Mouse (Mus musculus) ES-E14 (cell line): ENCODE data around the gene March1. TPM values are rescaled to one million over a fixed set of nuclear protein-coding genes. Genes with fewer than 3 reads are reported as not detected.
A peak's percentile ranks its signal among the peaks of the same experiment; 100 is the strongest.

Experiments
- DNase-seq: peaks from one replicate; pipeline ENCODE4 v3.0.0-alpha.2; 2013; ENCODE audit warnings: low read depth, low spot score
- H3K27ac ChIP-seq: 2 replicates; pipeline ENCODE4 v1.5.1; 2012; ENCODE audit warnings: low read depth, mild to moderate bottlenecking, low read length, moderate library complexity, mixed read lengths; ENCODE audit not compliant: poor library complexity, insufficient read depth, severe bottlenecking
- H3K36me3 ChIP-seq: 2 replicates; pipeline ENCODE4 v1.6.1; 2012; ENCODE audit warnings: mild to moderate bottlenecking, low read length, moderate library complexity, mixed read lengths; ENCODE audit not compliant: control insufficient read depth, poor library complexity, insufficient read depth, severe bottlenecking
- H3K4me1 ChIP-seq, 2 experiments: fragments of 150-350 bp in 1 of 2; sonication (generic) in 1 of 2; 2 replicates each; pipeline ENCODE4 v1.6.1; 2012; ENCODE audit warnings: low read length in 2 of 2, mild to moderate bottlenecking in 1 of 2, mixed read lengths in 1 of 2; ENCODE audit not compliant: control insufficient read depth in 2 of 2, insufficient read depth in 2 of 2, poor library complexity in 1 of 2
- H3K4me3 ChIP-seq, 2 experiments: fragments of 150-350 bp in 1 of 2; sonication (generic) in 1 of 2; 2 replicates each; pipeline ENCODE4 v1.5.1; 2012; ENCODE audit warnings: low read length in 2 of 2, low read depth in 1 of 2, mild to moderate bottlenecking in 1 of 2, mixed read lengths in 1 of 2; ENCODE audit not compliant: insufficient read depth in 1 of 2, poor library complexity in 1 of 2, severe bottlenecking in 1 of 2
- H3K9ac ChIP-seq: 2 replicates; pipeline ENCODE4 v1.6.1; 2012; ENCODE audit warnings: low read depth, mild to moderate bottlenecking, low read length, mixed read lengths; ENCODE audit not compliant: poor library complexity, insufficient read depth, severe bottlenecking
- H3K9me3 ChIP-seq: fragments of 150-350 bp; sonication (generic); 2 replicates; pipeline ENCODE4 v1.6.1; 2012; ENCODE audit warnings: low read depth, mild to moderate bottlenecking, low read length; ENCODE audit not compliant: control insufficient read depth, insufficient read depth
- CHD2 ChIP-seq: IDR thresholded peaks from 2 replicates; pipeline ENCODE4 v1.6.1; 2014; ENCODE audit warnings: mild to moderate bottlenecking, low read depth, low read length, inconsistent platforms
- HCFC1 ChIP-seq: IDR thresholded peaks from 2 replicates; pipeline ENCODE4 v1.6.1; 2012; ENCODE audit warnings: low read length, inconsistent platforms, borderline replicate concordance; ENCODE audit not compliant: insufficient read depth
- MAFK ChIP-seq: IDR thresholded peaks from 2 replicates; pipeline ENCODE4 v1.6.1; 2014; ENCODE audit warnings: mild to moderate bottlenecking, low read depth, low read length, inconsistent platforms; ENCODE audit not compliant: insufficient read depth
- ZC3H11A ChIP-seq: IDR thresholded peaks from 2 replicates; pipeline ENCODE4 v1.6.1; 2012; ENCODE audit warnings: low read depth, mild to moderate bottlenecking, inconsistent platforms, low read length, borderline replicate concordance
- ZNF384 ChIP-seq: IDR thresholded peaks from 2 replicates; pipeline ENCODE4 v1.6.1; 2012; ENCODE audit warnings: low read depth, low read length, inconsistent platforms
- in situ Hi-C, 2 experiments: fragments of 600-800 bp; cut with MboI; formaldehyde crosslinking; loops; one replicate each; pipeline ENCODE4 v1.15.1; 2025; ENCODE audit warnings: low sequenced_read_pairs in 2 of 2, inconsistent platforms in 1 of 2; ENCODE audit not compliant: unreplicated experiment in 2 of 2
- total RNA-seq: library from RNA; depleted of rRNA; stranded (reverse); fragments of 300-350 nt; gene quantifications from 2 replicates; pipeline ENCODE4 v1.2.3, GENCODE M21; 2012

March1 gene
- total RNA-seq, 1 experiment = 0.22 TPM

- no peak for DNase-seq
- in situ Hi-C loops = loop anchor here in 1 of 2 experiments (25.0 kb wide), 1 partner anchor 1276 kb away; no protein-coding TSS in a partner anchor
- no peak overlapping the region for H3K4me3 ChIP-seq
- H3K27ac ChIP-seq = no peak overlapping the region
- H3K9ac ChIP-seq = no peak overlapping the region
- H3K36me3 ChIP-seq = no peaks in the 10 kb centered on the region
- H3K4me1 ChIP-seq = no peaks in the 10 kb centered on the region
- no peaks in the 10 kb centered on the region for H3K9me3 ChIP-seq
- TF ChIP-seq HCFC1 (no peak), ZC3H11A (no peak), CHD2 (no peak), MAFK (no peak), ZNF384 (no peak)
Measured at GRCm38 (mm10) chr8:66437929-66438328, 820.2 kb downstream of the March1 start.

DNA sequence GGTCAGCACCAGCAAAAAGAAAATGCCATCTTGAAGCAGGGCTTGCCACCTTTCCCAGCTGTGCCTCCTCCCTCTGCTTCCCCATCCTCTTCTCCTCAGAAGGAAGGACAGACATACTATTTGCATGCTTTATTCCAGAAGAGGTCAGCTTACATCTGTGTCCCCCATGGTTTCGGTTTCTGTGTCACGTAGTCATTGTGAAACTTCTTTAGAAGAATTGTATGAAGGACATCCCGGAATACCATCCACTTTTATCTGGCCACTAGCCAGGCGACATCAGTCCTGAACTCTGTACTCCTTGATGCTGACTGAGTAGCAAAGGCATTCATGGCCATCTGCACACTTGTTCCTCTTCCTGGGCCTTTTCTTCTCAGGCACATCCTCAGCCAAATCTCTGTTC is 820.8 kb downstream of the March1 start:
- H3K9ac ChIP-seq = no peak overlapping the region
- H3K9me3 ChIP-seq = no peaks in the 10 kb centered on the region
- H3K4me3 ChIP-seq = no peak overlapping the region
- no peak overlapping the region for H3K27ac ChIP-seq
- H3K4me1 ChIP-seq = no peaks in the 10 kb centered on the region
- H3K36me3 ChIP-seq = no peaks in the 10 kb centered on the region
- TF ChIP-seq CHD2 (no peak), HCFC1 (no peak), MAFK (no peak), ZC3H11A (no peak), ZNF384 (no peak)
- in situ Hi-C loops = loop anchor here in 1 of 2 experiments (25.0 kb wide), 1 partner anchor 1276 kb away; no protein-coding TSS in a partner anchor
- DNase-seq = no peak

DNA sequence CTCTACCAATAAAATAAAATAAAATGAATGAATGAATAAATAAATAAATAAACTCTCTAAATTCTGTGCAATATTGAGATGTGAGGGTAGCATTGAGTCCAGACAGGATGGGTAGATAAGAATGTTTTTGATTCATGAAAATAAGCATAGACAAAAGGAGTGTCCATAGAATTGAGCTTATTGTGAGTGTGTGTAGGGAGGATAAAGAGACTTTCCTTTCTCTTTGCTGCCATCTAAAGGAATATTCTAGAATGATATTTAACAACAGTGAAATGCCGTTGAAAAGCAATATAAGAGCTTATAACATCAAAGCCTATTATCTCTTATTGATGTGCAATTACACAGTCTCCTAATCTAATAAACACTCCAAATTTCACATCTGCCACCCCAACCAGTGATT is 823.4 kb downstream of the March1 start:
- no peaks in the 10 kb centered on the region for H3K4me1 ChIP-seq
- TF ChIP-seq MAFK = no peak
- no peak for TF ChIP-seq ZNF384
- H3K36me3 ChIP-seq = no peaks in the 10 kb centered on the region
- DNase-seq = no peak
- H3K9ac ChIP-seq = no peak overlapping the region
- H3K27ac ChIP-seq = no peak overlapping the region
- H3K4me3 ChIP-seq = no peak overlapping the region
- in situ Hi-C loops = loop anchor here in 1 of 2 experiments (25.0 kb wide), 1 partner anchor 1279 kb away; no protein-coding TSS in a partner anchor
- no peaks in the 10 kb centered on the region for H3K9me3 ChIP-seq

GRCm38 (mm10) chr8:66442778-66443177 is 825.1 kb downstream of the March1 start:
- H3K36me3 ChIP-seq = no peaks in the 10 kb centered on the region
- TF ChIP-seq ZNF384 (no peak), ZC3H11A (0 out of 2 replicates have a peak, but pooled peaks have one; percentile 3), CHD2 (no peak), HCFC1 (no peak)
- DNase-seq = peak; percentile 19
- no peak overlapping the region for H3K9ac ChIP-seq
- no peaks in the 10 kb centered on the region for H3K4me1 ChIP-seq
- no peak overlapping the region for H3K4me3 ChIP-seq
- no peaks in the 10 kb centered on the region for H3K9me3 ChIP-seq
- no peak overlapping the region for H3K27ac ChIP-seq
- in situ Hi-C loops = loop anchor here in 1 of 2 experiments (25.0 kb wide), 1 partner anchor 1280 kb away; no protein-coding TSS in a partner anchor

DNA sequence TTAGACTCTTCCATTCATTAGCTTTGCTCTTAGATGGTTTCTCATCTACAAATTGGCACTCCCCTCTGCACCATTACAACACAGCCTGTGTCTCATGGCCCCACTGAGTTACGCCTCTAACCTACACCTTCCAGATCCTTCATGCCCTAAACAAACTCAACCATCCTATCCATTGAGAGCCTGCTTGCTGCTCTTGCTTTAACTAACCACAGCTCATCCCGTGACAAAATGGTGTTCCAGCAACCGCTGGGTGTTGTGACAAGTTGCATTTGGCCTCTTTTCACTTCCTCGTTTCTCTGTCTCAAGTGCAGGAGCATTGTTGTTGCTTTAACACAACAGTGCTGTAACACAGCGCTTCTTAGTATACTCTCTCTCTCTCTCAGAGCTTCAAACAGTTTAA is 826.4 kb downstream of the March1 start:
- no peak for TF ChIP-seq ZC3H11A
- in situ Hi-C loops = loop anchor here in 1 of 2 experiments (25.0 kb wide), 1 partner anchor 1282 kb away; no protein-coding TSS in a partner anchor
- no peak overlapping the region for H3K4me3 ChIP-seq
- H3K9me3 ChIP-seq = no peaks in the 10 kb centered on the region
- no peak overlapping the region for H3K9ac ChIP-seq
- no peak overlapping the region for H3K27ac ChIP-seq
- DNase-seq = no peak
- H3K36me3 ChIP-seq = no peaks in the 10 kb centered on the region
- no peaks in the 10 kb centered on the region for H3K4me1 ChIP-seq
